Mouse (Mus musculus): ENCODE results near the gene Poc1a. TPM values are rescaled to one million over a fixed set of nuclear protein-coding genes. Genes with fewer than 3 reads are reported as not detected.

The Poc1a gene
- polyA plus RNA-seq, 1 experiment from 2014 or later, result 11.8 TPM

- H3K4me2 ChIP-seq (ENCODE audit: low read length), result no peak overlapping the region
- peaks cover 6% of the 10 kb centered on the region; the same call in 1 of the 2 replicates for H3K36me3 ChIP-seq (ENCODE audit: control insufficient read depth, insufficient read depth, low read length)
- 87% methylated on average over 3 of the region's 3 CpGs for WGBS
- DNase-seq (ENCODE audit: low spot score) (no peak), ATAC-seq (no peak)
- no peak overlapping the region for H3K9ac ChIP-seq (ENCODE audit: low read length)
- no peaks in the 10 kb centered on the region for H3K9me3 ChIP-seq (replicated peaks; ENCODE audit: control insufficient read depth, low read length)
- no peaks in the 10 kb centered on the region for H3K4me1 ChIP-seq (ENCODE audit: control insufficient read depth, insufficient read depth, low read length)
- H3K27ac ChIP-seq (ENCODE audit: low read depth, low read length), result no peak overlapping the region
- H3K27me3 ChIP-seq (replicated peaks; ENCODE audit: control insufficient read depth, insufficient read depth, low read length), result no peaks in the 10 kb centered on the region
- no peak overlapping the region for H3K4me3 ChIP-seq (ENCODE audit: low read depth, low read length)
Measured at GRCm38 (mm10) chr9:106309859-106310258, 29.0 kb downstream of the Poc1a start.

- ATAC-seq, result no peak
Measured at GRCm38 (mm10) chr9:106311625-106312191, 30.8 kb downstream of the Poc1a start.

GRCm38 (mm10) chr9:106312950-106313360 is 32.1 kb downstream of the Poc1a start:
- H3K4me2 ChIP-seq (ENCODE audit: low read length), result no peak overlapping the region
- no peak overlapping the region for H3K4me3 ChIP-seq (ENCODE audit: low read depth, low read length)
- no peaks in the 10 kb centered on the region for H3K4me1 ChIP-seq (ENCODE audit: control insufficient read depth, insufficient read depth, low read length)
- no peaks in the 10 kb centered on the region for H3K9me3 ChIP-seq (replicated peaks; ENCODE audit: control insufficient read depth, low read length)
- 0 out of 2 replicates have a peak, but pooled peaks cover 3% of the 10 kb centered on the region for H3K36me3 ChIP-seq (ENCODE audit: control insufficient read depth, insufficient read depth, low read length)
- no peak overlapping the region for H3K9ac ChIP-seq (ENCODE audit: low read length)
- ATAC-seq, result no peak
- WGBS, result 96% methylated on average over 7 of the region's 7 CpGs
- H3K27me3 ChIP-seq (replicated peaks; ENCODE audit: control insufficient read depth, insufficient read depth, low read length), result no peaks in the 10 kb centered on the region
- no peak overlapping the region for H3K27ac ChIP-seq (ENCODE audit: low read depth, low read length)
- no peak for DNase-seq (ENCODE audit: low spot score)

More at GRCm38 (mm10) chr9:106311625-106312191, 30.8 kb downstream of the Poc1a start:
- H3K4me1 ChIP-seq (ENCODE audit: control insufficient read depth, insufficient read depth, low read length), result no peaks in the 10 kb centered on the region
- no peaks in the 10 kb centered on the region for H3K27me3 ChIP-seq (replicated peaks; ENCODE audit: control insufficient read depth, insufficient read depth, low read length)
- H3K9me3 ChIP-seq (replicated peaks; ENCODE audit: control insufficient read depth, low read length), result no peaks in the 10 kb centered on the region
- no peak overlapping the region for H3K9ac ChIP-seq (ENCODE audit: low read length)
- H3K27ac ChIP-seq (ENCODE audit: low read depth, low read length), result no peak overlapping the region
- H3K4me2 ChIP-seq (ENCODE audit: low read length), result no peak overlapping the region
- 67% methylated on average over 10 of the region's 10 CpGs for WGBS
- H3K4me3 ChIP-seq (ENCODE audit: low read depth, low read length), result no peak overlapping the region
- peaks cover 6% of the 10 kb centered on the region; the same call in 1 of the 2 replicates for H3K36me3 ChIP-seq (ENCODE audit: control insufficient read depth, insufficient read depth, low read length)
- DNase-seq (ENCODE audit: low spot score), result no peak

- H3K27me3 ChIP-seq (replicated peaks; ENCODE audit: control insufficient read depth, insufficient read depth, low read length), result no peaks in the 10 kb centered on the region
- H3K36me3 ChIP-seq (ENCODE audit: control insufficient read depth, insufficient read depth, low read length), result no peaks in the 10 kb centered on the region
- DNase-seq (ENCODE audit: low spot score) (no peak), ATAC-seq (no peak)
- no peak overlapping the region for H3K9ac ChIP-seq (ENCODE audit: low read length)
- H3K4me1 ChIP-seq (ENCODE audit: control insufficient read depth, insufficient read depth, low read length), result no peaks in the 10 kb centered on the region
- no peak overlapping the region for H3K27ac ChIP-seq (ENCODE audit: low read depth, low read length)
- no peak overlapping the region for H3K4me2 ChIP-seq (ENCODE audit: low read length)
- no peaks in the 10 kb centered on the region for H3K9me3 ChIP-seq (replicated peaks; ENCODE audit: control insufficient read depth, low read length)
- no peak overlapping the region for H3K4me3 ChIP-seq (ENCODE audit: low read depth, low read length)
- 45% methylated on average over 3 of the region's 3 CpGs for WGBS
Measured at GRCm38 (mm10) chr9:106314196-106314595, 33.3 kb downstream of the Poc1a start.

GRCm38 (mm10) chr9:106318074-106318473 is 37.2 kb downstream of the Poc1a start:
- no peaks in the 10 kb centered on the region for H3K4me1 ChIP-seq (ENCODE audit: control insufficient read depth, insufficient read depth, low read length)
- ATAC-seq (no peak), DNase-seq (ENCODE audit: low spot score) (peak; percentile 55)
- no peaks in the 10 kb centered on the region for H3K27me3 ChIP-seq (replicated peaks; ENCODE audit: control insufficient read depth, insufficient read depth, low read length)
- H3K4me3 ChIP-seq (ENCODE audit: low read depth, low read length), result no peak overlapping the region
- peak overlapping the region; percentile 41 for H3K27ac ChIP-seq (ENCODE audit: low read depth, low read length)
- no peak overlapping the region for H3K4me2 ChIP-seq (ENCODE audit: low read length)
- H3K9me3 ChIP-seq (replicated peaks; ENCODE audit: control insufficient read depth, low read length), result no peaks in the 10 kb centered on the region
- H3K36me3 ChIP-seq (ENCODE audit: control insufficient read depth, insufficient read depth, low read length), result no peaks in the 10 kb centered on the region
- H3K9ac ChIP-seq (ENCODE audit: low read length), result no peak overlapping the region
- WGBS, result 79% methylated on average over 2 of the region's 2 CpGs

- H3K4me2 ChIP-seq (ENCODE audit: low read length), result no peak overlapping the region
- H3K36me3 ChIP-seq (ENCODE audit: control insufficient read depth, insufficient read depth, low read length), result no peaks in the 10 kb centered on the region
- no peak for ATAC-seq
- H3K9me3 ChIP-seq (replicated peaks; ENCODE audit: control insufficient read depth, low read length), result no peaks in the 10 kb centered on the region
- H3K27me3 ChIP-seq (replicated peaks; ENCODE audit: control insufficient read depth, insufficient read depth, low read length), result no peaks in the 10 kb centered on the region
- no peak overlapping the region for H3K27ac ChIP-seq (ENCODE audit: low read depth, low read length)
- no peak overlapping the region for H3K9ac ChIP-seq (ENCODE audit: low read length)
- 82% methylated on average over 2 of the region's 2 CpGs for WGBS
- H3K4me1 ChIP-seq (ENCODE audit: control insufficient read depth, insufficient read depth, low read length), result no peaks in the 10 kb centered on the region
- no peak overlapping the region for H3K4me3 ChIP-seq (ENCODE audit: low read depth, low read length)
- DNase-seq (ENCODE audit: low spot score), result no peak
Measured at GRCm38 (mm10) chr9:106319095-106319494, 38.2 kb downstream of the Poc1a start.

GRCm38 (mm10) chr9:106322497-106322896 is 41.6 kb downstream of the Poc1a start:
- ATAC-seq (no peak), DNase-seq (ENCODE audit: low spot score) (no peak)
- Histone ChIP-seq H3K9ac (ENCODE audit: low read length) (no peak overlapping the region), H3K9me3 (replicated peaks; ENCODE audit: control insufficient read depth, low read length) (no peaks in the 10 kb centered on the region), H3K27ac (ENCODE audit: low read depth, low read length) (no peak overlapping the region), H3K36me3 (ENCODE audit: control insufficient read depth, insufficient read depth, low read length) (no peaks in the 10 kb centered on the region), H3K4me1 (ENCODE audit: control insufficient read depth, insufficient read depth, low read length) (no peaks in the 10 kb centered on the region), H3K4me3 (ENCODE audit: low read depth, low read length) (no peak overlapping the region), H3K4me2 (ENCODE audit: low read length) (no peak overlapping the region), H3K27me3 (replicated peaks; ENCODE audit: control insufficient read depth, insufficient read depth, low read length) (no peaks in the 10 kb centered on the region)
- 87% methylated on average over 3 of the region's 3 CpGs for WGBS

GRCm38 (mm10) chr9:106326241-106326640 is 45.4 kb downstream of the Poc1a start:
- Histone ChIP-seq H3K4me3 (ENCODE audit: low read depth, low read length) (no peak overlapping the region), H3K27ac (ENCODE audit: low read depth, low read length) (no peak overlapping the region), H3K9ac (ENCODE audit: low read length) (no peak overlapping the region), H3K36me3 (ENCODE audit: control insufficient read depth, insufficient read depth, low read length) (no peaks in the 10 kb centered on the region), H3K9me3 (replicated peaks; ENCODE audit: control insufficient read depth, low read length) (no peaks in the 10 kb centered on the region), H3K27me3 (replicated peaks; ENCODE audit: control insufficient read depth, insufficient read depth, low read length) (no peaks in the 10 kb centered on the region), H3K4me1 (ENCODE audit: control insufficient read depth, insufficient read depth, low read length) (no peaks in the 10 kb centered on the region), H3K4me2 (ENCODE audit: low read length) (no peak overlapping the region)
- no peak for ATAC-seq
- WGBS, result 74% methylated on average over 8 of the region's 8 CpGs
- no peak for DNase-seq (ENCODE audit: low spot score)

- 69% methylated on average over 8 of the region's 8 CpGs for WGBS
- Histone ChIP-seq H3K4me3 (ENCODE audit: low read depth, low read length) (no peak overlapping the region), H3K36me3 (ENCODE audit: control insufficient read depth, insufficient read depth, low read length) (no peaks in the 10 kb centered on the region), H3K27me3 (replicated peaks; ENCODE audit: control insufficient read depth, insufficient read depth, low read length) (no peaks in the 10 kb centered on the region), H3K9ac (ENCODE audit: low read length) (no peak overlapping the region), H3K27ac (ENCODE audit: low read depth, low read length) (peak overlapping the region; percentile 60; the same call in 1 of the 2 replicates), H3K4me2 (ENCODE audit: low read length) (no peak overlapping the region), H3K4me1 (ENCODE audit: control insufficient read depth, insufficient read depth, low read length) (no peaks in the 10 kb centered on the region), H3K9me3 (replicated peaks; ENCODE audit: control insufficient read depth, low read length) (no peaks in the 10 kb centered on the region)
- DNase-seq (ENCODE audit: low spot score) (peak; percentile 68), ATAC-seq (peak; percentile 85)
Measured at GRCm38 (mm10) chr9:106327125-106327809, 46.4 kb downstream of the Poc1a start.

Measured in forebrain, embryonic 14.5 days (tissue).